11 mouse cellular contexts compared by ENCODE assay signal in the genomic region with DNA sequence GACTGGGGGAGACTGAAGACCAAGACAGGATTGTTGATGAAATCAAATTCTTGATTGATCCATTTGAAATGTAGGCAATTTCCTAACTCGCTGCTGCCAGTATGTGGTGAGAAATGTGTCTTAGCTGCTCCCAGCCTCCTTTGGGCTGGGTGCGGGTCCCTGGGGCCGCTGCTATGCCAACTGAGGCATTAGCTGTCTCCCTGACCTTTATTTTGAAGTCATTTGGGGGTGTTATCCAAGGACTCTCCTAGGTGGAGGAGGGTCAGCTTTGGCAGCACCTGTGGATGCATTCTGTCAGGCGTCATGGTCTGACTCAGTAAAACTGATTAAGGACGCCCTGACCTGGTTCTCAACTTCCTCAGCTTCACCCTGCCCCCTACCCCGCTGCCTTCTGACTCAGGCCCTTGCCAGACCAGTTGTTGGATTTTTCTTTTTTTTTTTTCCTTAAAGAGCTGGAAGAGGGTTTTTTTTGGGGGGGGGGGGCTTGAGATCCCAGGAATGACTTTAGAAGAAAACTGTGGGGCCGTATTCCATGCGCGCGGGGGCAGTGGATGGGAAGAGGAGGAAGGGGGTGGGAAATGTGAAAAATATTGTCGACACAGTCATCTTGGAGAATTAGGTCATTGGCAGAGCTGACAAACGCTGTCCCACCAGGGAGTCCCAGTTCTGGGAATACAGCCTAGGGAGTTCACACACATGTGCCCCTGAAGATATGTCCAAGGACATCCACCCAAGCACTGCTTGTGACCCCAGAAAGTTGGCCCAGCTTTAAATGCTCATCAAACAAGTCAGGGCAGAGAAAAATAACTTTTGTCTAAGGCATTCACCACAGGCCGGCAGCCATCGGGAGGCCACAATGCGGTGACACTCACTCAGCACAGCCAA. TPM values are rescaled to one million over a fixed set of nuclear protein-coding genes. Genes with fewer than 3 reads are reported as not detected.
A peak's percentile ranks its signal among the peaks of the same experiment; 100 is the strongest.
DNase-seq lines count a peak whose midpoint lies in the region; ATAC-seq and TF ChIP-seq lines count a peak whose summit lies in the region.
"Had no signal": no experiment of that assay in that cellular context is flagged by ENCODE, and none has a peak within 500 bp of the region (broad histone marks: within the 10 kb centered on the region; RNA-seq: fewer than 3 reads in every experiment).

No protein-coding gene starts in this region.

- TF ChIP-seq POLR2A in thymus, adult 2 months (IDR thresholded peaks at IDR 0.05; ENCODE audit: control insufficient read depth, extremely low read depth, insufficient read depth, low read length, poor library complexity) = no peak

- H3K27ac ChIP-seq in midbrain, postnatal 0 days (ENCODE audit: low read depth, low read length) = no peak overlapping the region
- no peak overlapping the region for H3K27ac ChIP-seq in midbrain, embryonic 16.5 days (ENCODE audit: low read length)
- no peak overlapping the region for H3K27ac ChIP-seq in thymus, adult 2 months (ENCODE audit: control insufficient read depth, insufficient read depth, low read length)
- no peak overlapping the region for H3K27ac ChIP-seq in forebrain, embryonic 10.5 days
- no peak overlapping the region for H3K27ac ChIP-seq in intestine, embryonic 15.5 days
- H3K27ac ChIP-seq: limb, embryonic 13.5 days had no signal

- DNase-seq in midbrain, postnatal 0 days (ENCODE audit: low spot score) = peak; percentile 29
- peak; percentile 47 for DNase-seq in cerebellum, adult 11 months
- peak; percentile 73 to 74 for DNase-seq in heart, postnatal 10 days
- peak; percentile 70 for DNase-seq in testis, postnatal 14 days (ENCODE audit: low spot score)
- no peak for DNase-seq in thymus, adult 2 months
- no peak for DNase-seq in forebrain, embryonic 10.5 days (ENCODE audit: extremely low spot score, low spot score)

- no peak overlapping the region for H3K9ac ChIP-seq in midbrain, postnatal 0 days (replicated peaks; ENCODE audit: low read length, poor library complexity, severe bottlenecking)
- no peak overlapping the region for H3K9ac ChIP-seq in midbrain, embryonic 16.5 days (ENCODE audit: low read depth, low read length)
- H3K9ac ChIP-seq in intestine, embryonic 15.5 days = no peak overlapping the region
- H3K9ac ChIP-seq: limb, embryonic 13.5 days had no signal

- H3K4me2 ChIP-seq in midbrain, postnatal 0 days (ENCODE audit: low read depth, low read length, poor library complexity, severe bottlenecking) = no peak overlapping the region
- no peak overlapping the region for H3K4me2 ChIP-seq in midbrain, embryonic 16.5 days (ENCODE audit: low read length)
- no peak overlapping the region for H3K4me2 ChIP-seq in intestine, embryonic 15.5 days (replicated peaks)
- H3K4me2 ChIP-seq: limb, embryonic 13.5 days had no signal

- no peaks in the 10 kb centered on the region for H3K4me1 ChIP-seq in midbrain, postnatal 0 days (ENCODE audit: insufficient read depth, low read length)
- H3K4me1 ChIP-seq in midbrain, embryonic 16.5 days (ENCODE audit: control insufficient read depth, insufficient read depth, low read length) = no peaks in the 10 kb centered on the region
- H3K4me1 ChIP-seq in thymus, adult 2 months (replicated peaks; ENCODE audit: control insufficient read depth, insufficient read depth, low read length) = no peaks in the 10 kb centered on the region
- H3K4me1 ChIP-seq in forebrain, embryonic 10.5 days = no peaks in the 10 kb centered on the region; the same call in 1 of the 2 replicates
- H3K4me1 ChIP-seq in intestine, embryonic 15.5 days (replicated peaks) = no peaks in the 10 kb centered on the region
- H3K4me1 ChIP-seq: limb, embryonic 13.5 days had no signal

- H3K36me3 ChIP-seq in midbrain, postnatal 0 days (ENCODE audit: insufficient read depth, low read length) = no peaks in the 10 kb centered on the region
- no peaks in the 10 kb centered on the region for H3K36me3 ChIP-seq in midbrain, embryonic 16.5 days (ENCODE audit: control insufficient read depth, insufficient read depth, low read length)
- H3K36me3 ChIP-seq in thymus, adult 2 months (ENCODE audit: control insufficient read depth, insufficient read depth, low read length) = no peaks in the 10 kb centered on the region
- no peaks in the 10 kb centered on the region for H3K36me3 ChIP-seq in forebrain, embryonic 10.5 days (replicated peaks)
- no peaks in the 10 kb centered on the region for H3K36me3 ChIP-seq in intestine, embryonic 15.5 days
- H3K36me3 ChIP-seq: limb, embryonic 13.5 days had no signal

- no peaks in the 10 kb centered on the region for H3K9me3 ChIP-seq in midbrain, postnatal 0 days (ENCODE audit: low read length)
- no peaks in the 10 kb centered on the region for H3K9me3 ChIP-seq in midbrain, embryonic 16.5 days (replicated peaks; ENCODE audit: control insufficient read depth, low read length, poor library complexity, severe bottlenecking)
- no peaks in the 10 kb centered on the region for H3K9me3 ChIP-seq in forebrain, embryonic 10.5 days
- H3K9me3 ChIP-seq in intestine, embryonic 15.5 days = no peaks in the 10 kb centered on the region
- H3K9me3 ChIP-seq: limb, embryonic 13.5 days had no signal

- TF ChIP-seq CTCF in midbrain, postnatal 0 days (IDR thresholded peaks at IDR 0.05) = no peak
- no peak for TF ChIP-seq CTCF in thymus, adult 2 months (IDR thresholded peaks at IDR 0.05; ENCODE audit: borderline replicate concordance, control insufficient read depth, extremely low read depth, insufficient read depth, low read length, poor library complexity)

- no peak overlapping the region for H3K4me3 ChIP-seq in midbrain, postnatal 0 days (ENCODE audit: low read depth, low read length)
- H3K4me3 ChIP-seq in midbrain, embryonic 16.5 days (ENCODE audit: low read depth, low read length) = no peak overlapping the region
- H3K4me3 ChIP-seq in thymus, adult 2 months (ENCODE audit: control insufficient read depth, insufficient read depth, low read length) = no peak overlapping the region
- H3K4me3 ChIP-seq in forebrain, embryonic 10.5 days = no peak overlapping the region
- no peak overlapping the region for H3K4me3 ChIP-seq in intestine, embryonic 15.5 days (replicated peaks)
- H3K4me3 ChIP-seq: limb, embryonic 13.5 days had no signal

- no peak for ATAC-seq in midbrain, postnatal 0 days (ENCODE audit: low FRiP score)
- ATAC-seq in midbrain, embryonic 16.5 days = no peak
- no peak for ATAC-seq in intestine, embryonic 15.5 days

- intact Hi-C loops in heart, postnatal 10 days (cut with DNase I) = no loop called here

- no peaks in the 10 kb centered on the region for H3K27me3 ChIP-seq in midbrain, postnatal 0 days (ENCODE audit: insufficient read depth, low read length)
- H3K27me3 ChIP-seq in midbrain, embryonic 16.5 days (ENCODE audit: control insufficient read depth, insufficient read depth, low read depth, low read length) = no peaks in the 10 kb centered on the region
- H3K27me3 ChIP-seq in thymus, adult 2 months (ENCODE audit: control insufficient read depth, insufficient read depth, low read length) = no peaks in the 10 kb centered on the region
- H3K27me3 ChIP-seq in forebrain, embryonic 10.5 days (ENCODE audit: poor library complexity, severe bottlenecking) = no peaks in the 10 kb centered on the region
- no peaks in the 10 kb centered on the region for H3K27me3 ChIP-seq in intestine, embryonic 15.5 days (replicated peaks)
- H3K27me3 ChIP-seq: limb, embryonic 13.5 days had no signal

- WGBS in midbrain, postnatal 0 days = 77% methylated on average over 15 of the region's 15 CpGs
- WGBS in midbrain, embryonic 16.5 days = 82% methylated on average over 15 of the region's 15 CpGs
- WGBS in thymus, adult 2 months = 90% methylated on average over 15 of the region's 15 CpGs
- 81% methylated on average over 15 of the region's 15 CpGs for WGBS in forebrain, embryonic 10.5 days
- WGBS in intestine, embryonic 15.5 days = 77% methylated on average over 15 of the region's 15 CpGs

RNA-seq across cellular contexts. Expression of a gene that starts 12.7 kb away (rescaled TPM):
- not detected in 2 replicates for total RNA-seq in midbrain, postnatal 0 days (2014; rRNA removed)
- polyA plus RNA-seq in midbrain, postnatal 0 days (2015; fragmentation: Nextera tagmentation; extraction: Ambion mirVana) = not detected in 2 replicates
- not detected in 2 replicates for polyA plus RNA-seq in midbrain, embryonic 16.5 days (2015; fragmentation: Nextera tagmentation; extraction: Ambion mirVana)
- not detected for total RNA-seq in heart, postnatal 10 days (2021)
- polyA plus RNA-seq in thymus, adult 2 months (2012; rRNA removed) = not detected in 2 replicates
- polyA plus RNA-seq in forebrain, embryonic 10.5 days (2016; fragmentation: Nextera tagmentation; extraction: Ambion mirVana) = not detected in 2 replicates
- polyA plus RNA-seq in intestine, embryonic 15.5 days (2015; fragmentation: Nextera tagmentation; extraction: Ambion mirVana) = not detected in 2 replicates
- polyA plus RNA-seq: embryonic facial prominence, embryonic 11.5 days; heart, postnatal 0 days; limb, embryonic 13.5 days had no signal

RNA-seq across cellular contexts. Expression of a gene that starts 33.5 kb away (rescaled TPM):
- not detected in 2 replicates for total RNA-seq in midbrain, postnatal 0 days (2014; rRNA removed)
- not detected in 2 replicates for polyA plus RNA-seq in midbrain, postnatal 0 days (2015; fragmentation: Nextera tagmentation; extraction: Ambion mirVana)
- not detected in 2 replicates for polyA plus RNA-seq in midbrain, embryonic 16.5 days (2015; fragmentation: Nextera tagmentation; extraction: Ambion mirVana)
- not detected for total RNA-seq in heart, postnatal 10 days (2021)
- polyA plus RNA-seq in thymus, adult 2 months (2012; rRNA removed) = 1.1 and 1.4 TPM in 2 replicates
- polyA plus RNA-seq in forebrain, embryonic 10.5 days (2016; fragmentation: Nextera tagmentation; extraction: Ambion mirVana) = not detected in 2 replicates
- 74.8 and 281 TPM in 2 replicates for polyA plus RNA-seq in intestine, embryonic 15.5 days (2015; fragmentation: Nextera tagmentation; extraction: Ambion mirVana)
- polyA plus RNA-seq: embryonic facial prominence, embryonic 11.5 days; heart, postnatal 0 days had no signal

RNA-seq across cellular contexts. Expression of a gene that starts 39.4 kb away (rescaled TPM):
- total RNA-seq in midbrain, postnatal 0 days (2014; rRNA removed) = 583 and 680 TPM in 2 replicates
- 1,182 and 1,189 TPM in 2 replicates for polyA plus RNA-seq in midbrain, postnatal 0 days (2015; fragmentation: Nextera tagmentation; extraction: Ambion mirVana)
- polyA plus RNA-seq in midbrain, embryonic 16.5 days (2015; fragmentation: Nextera tagmentation; extraction: Ambion mirVana) = 1,054 and 1,095 TPM in 2 replicates
- 100 to 1,000 TPM; 245 to 270 TPM for total RNA-seq in heart, postnatal 10 days (2021)
- 80.3 and 94.4 TPM in 2 replicates for polyA plus RNA-seq in thymus, adult 2 months (2012; rRNA removed)
- 567 and 573 TPM in 2 replicates for polyA plus RNA-seq in forebrain, embryonic 10.5 days (2016; fragmentation: Nextera tagmentation; extraction: Ambion mirVana)
- polyA plus RNA-seq in intestine, embryonic 15.5 days (2015; fragmentation: Nextera tagmentation; extraction: Ambion mirVana) = 653 and 697 TPM in 2 replicates

RNA-seq across cellular contexts. Expression of a gene that starts 56.2 kb away (rescaled TPM):
- not detected in 2 replicates for total RNA-seq in midbrain, postnatal 0 days (2014; rRNA removed)
- polyA plus RNA-seq in midbrain, postnatal 0 days (2015; fragmentation: Nextera tagmentation; extraction: Ambion mirVana) = not detected in 2 replicates
- polyA plus RNA-seq in midbrain, embryonic 16.5 days (2015; fragmentation: Nextera tagmentation; extraction: Ambion mirVana) = not detected in 2 replicates
- not detected for total RNA-seq in heart, postnatal 10 days (2021)
- 0.22 TPM in 1 of 2 replicates, not detected in the other for polyA plus RNA-seq in thymus, adult 2 months (2012; rRNA removed)
- polyA plus RNA-seq in forebrain, embryonic 10.5 days (2016; fragmentation: Nextera tagmentation; extraction: Ambion mirVana) = not detected in 2 replicates
- polyA plus RNA-seq in intestine, embryonic 15.5 days (2015; fragmentation: Nextera tagmentation; extraction: Ambion mirVana) = not detected in 2 replicates
- polyA plus RNA-seq: embryonic facial prominence, embryonic 11.5 days; heart, postnatal 0 days; limb, embryonic 13.5 days had no signal

Comparison
In these comparisons a context has a peak if more than half of its experiments do, and no peak if none do; other contexts are left out.
1. DNase-seq: peak in midbrain, postnatal 0 days (single experiment), cerebellum, adult 11 months (single experiment), heart, postnatal 10 days (2 of 2) and testis, postnatal 14 days (single experiment); none in thymus, adult 2 months (single experiment) and forebrain, embryonic 10.5 days (single experiment).
2. RNA of a gene that starts 33.5 kb away (polyA plus RNA-seq): 74.8 to 281 TPM in intestine, embryonic 15.5 days; 1.1 to 1.4 TPM in thymus, adult 2 months, not detected in midbrain, postnatal 0 days, not detected in midbrain, embryonic 16.5 days and not detected in forebrain, embryonic 10.5 days; every median in the first group is over 10 times any median in the second.